ENCODE assay signal across 14 mouse cellular contexts in genomic region chr13:93854325-93854724, GRCm38 (mm10).
"Had no signal": no experiment of that assay in that cellular context is flagged by ENCODE, and none has a peak within 500 bp of the region (broad histone marks: within the 10 kb centered on the region; RNA-seq: fewer than 3 reads in every experiment).

No protein-coding gene starts in this region.

- H3K4me3 ChIP-seq: limb, embryonic 13.5 days; liver, embryonic 15.5 days; megakaryocyte, embryonic 14.5 days; midbrain, embryonic 12.5 days; stomach, embryonic 15.5 days had no signal

- H3K4me1 ChIP-seq: liver, embryonic 15.5 days; megakaryocyte, embryonic 14.5 days; stomach, embryonic 15.5 days had no signal

- H3K9ac ChIP-seq: limb, embryonic 13.5 days; liver, embryonic 15.5 days; midbrain, embryonic 12.5 days; stomach, embryonic 15.5 days had no signal

- H3K9me3 ChIP-seq: limb, embryonic 13.5 days; liver, embryonic 15.5 days; megakaryocyte, embryonic 14.5 days; midbrain, embryonic 12.5 days; stomach, embryonic 15.5 days had no signal

- H3K36me3 ChIP-seq: limb, embryonic 13.5 days; liver, embryonic 15.5 days; midbrain, embryonic 12.5 days; stomach, embryonic 15.5 days had no signal

- H3K27me3 ChIP-seq: limb, embryonic 13.5 days; liver, embryonic 15.5 days; midbrain, embryonic 12.5 days; stomach, embryonic 15.5 days had no signal

- DNase-seq: kidney, postnatal 10 days; right cerebral cortex, postnatal 14 days; thymus, postnatal 36 days had no signal

- H3K4me2 ChIP-seq: limb, embryonic 13.5 days; liver, embryonic 11.5 days; liver, embryonic 15.5 days; midbrain, embryonic 12.5 days; stomach, embryonic 15.5 days had no signal

- ATAC-seq: hindbrain, embryonic 16.5 days; inflammation-experienced regulatory T-cells, adult 6 months; intestine, postnatal 0 days; midbrain, embryonic 16.5 days had no signal

- H3K27ac ChIP-seq: limb, embryonic 13.5 days; liver, embryonic 15.5 days; macrophage; midbrain, embryonic 12.5 days; stomach, embryonic 15.5 days had no signal
